Mouse (Mus musculus): ENCODE results near the gene Kcnk7.

GRCm38 (mm10) chr19:5723934-5724548 is 19.9 kb downstream of the Kcnk7 start:
- TF ChIP-seq CHD2 (IDR thresholded peaks at IDR 0.05; ENCODE audit: low read depth, low read length) (no peak), HCFC1 (IDR thresholded peaks at IDR 0.05; ENCODE audit: borderline replicate concordance, insufficient read depth, low read length) (no peak), MAFK (IDR thresholded peaks at IDR 0.05; ENCODE audit: insufficient read depth, low read depth, low read length) (no peak), ZNF384 (IDR thresholded peaks at IDR 0.05; ENCODE audit: low read depth, low read length) (no peak), ZC3H11A (IDR thresholded peaks at IDR 0.05; ENCODE audit: borderline replicate concordance, low read depth, low read length) (no peak)
